Mouse (Mus musculus) urinary bladder, postnatal 0 days (tissue): Measurements from ENCODE around the gene Ms4a10. TPM values are rescaled to one million over a fixed set of nuclear protein-coding genes. Genes with fewer than 3 reads are reported as not detected.

ENCODE experiments used
- polyA plus RNA-seq: library from polyadenylated mRNA; unstranded; fragments of >200 nt; fragmentation: Nextera tagmentation; extraction: Ambion mirVana; gene quantifications from 2 replicates; pipeline ENCODE4 v1.2.1, GENCODE M21; 2015

The Ms4a10 gene
- 0.17 and 0.27 TPM in 2 replicates for polyA plus RNA-seq

DNA sequence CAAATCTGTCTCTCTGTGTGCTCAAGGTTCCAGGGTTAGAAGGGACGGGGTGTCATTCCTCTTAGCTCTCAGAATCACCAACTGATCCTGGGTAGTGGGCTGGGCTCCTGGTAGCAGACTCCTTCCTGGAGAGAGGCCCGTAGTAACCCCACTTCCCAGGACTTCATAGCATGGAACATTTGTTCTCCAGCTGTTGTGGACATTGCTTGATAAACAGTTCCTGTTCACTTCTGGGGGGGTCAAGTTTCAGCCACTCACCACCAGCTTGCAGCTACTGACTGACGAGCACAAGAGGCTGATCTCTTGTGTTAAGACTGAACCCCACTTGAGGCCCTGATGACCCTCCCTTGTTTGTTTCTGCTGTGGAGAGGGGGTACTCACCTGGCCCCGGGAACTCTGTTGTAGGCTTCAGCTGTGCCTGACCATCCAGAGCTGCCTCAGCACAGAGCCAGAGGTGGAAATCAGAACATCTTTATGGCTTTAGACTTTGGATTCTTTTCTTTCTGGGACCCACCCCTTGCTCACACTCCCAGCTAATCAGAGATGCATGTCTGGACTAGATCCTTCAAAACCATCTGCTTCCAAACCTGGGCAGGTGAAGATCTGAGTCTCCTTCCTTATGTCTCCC lies at the start of gene Ms4a10:
TSS of gene Ms4a10 (minus strand) at position 433 of the 628 bp plus-strand sequence.

DNA sequence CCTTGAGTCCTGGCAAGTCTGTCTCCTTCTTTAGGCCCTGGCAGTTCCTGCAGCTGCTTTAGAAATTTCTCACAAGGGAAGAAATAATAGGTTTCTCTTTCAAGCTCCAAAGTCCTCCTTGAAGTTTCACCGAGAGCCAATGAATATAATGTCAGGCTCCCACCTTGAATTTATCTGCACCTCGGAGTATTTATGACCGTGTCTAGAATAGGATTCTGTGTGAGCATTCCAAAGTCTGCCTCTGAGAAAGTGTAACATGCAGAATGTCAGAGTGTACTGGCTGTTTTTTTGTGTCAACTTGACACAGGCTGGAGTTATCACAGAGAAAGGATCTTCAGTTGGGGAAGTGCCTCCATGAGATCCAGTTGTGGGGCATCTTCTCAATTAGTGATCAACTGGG lies 43.4 kb upstream of the Ms4a10 start, which contains the start of gene Ms4a18:
TSS of gene Ms4a18 (minus strand) at position 141 of the 400 bp plus-strand sequence.

DNA sequence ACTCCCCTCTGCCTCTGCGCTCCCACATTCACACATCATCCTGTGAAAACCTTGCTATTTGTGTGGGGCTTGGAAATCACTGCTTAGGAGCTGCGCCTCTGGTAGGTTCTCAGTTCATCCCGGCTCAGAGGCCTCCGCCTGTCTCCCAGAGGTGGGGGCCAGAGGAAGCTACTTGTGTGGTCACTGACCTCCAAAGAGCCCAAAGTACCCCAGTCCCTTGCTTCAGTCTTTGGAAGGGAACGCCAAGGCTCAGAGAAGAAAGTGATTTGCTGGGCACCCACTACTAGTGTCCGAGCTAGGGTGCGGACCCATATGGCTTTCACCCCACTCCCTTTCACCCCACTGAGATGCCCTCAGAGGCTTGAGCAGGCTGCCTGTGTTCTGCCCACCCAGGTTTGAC lies 18.7 kb upstream of the Ms4a10 start, which contains the start of gene Ms4a15:
TSS of gene Ms4a15 (minus strand) at position 101 of the 400 bp plus-strand sequence.

DNA sequence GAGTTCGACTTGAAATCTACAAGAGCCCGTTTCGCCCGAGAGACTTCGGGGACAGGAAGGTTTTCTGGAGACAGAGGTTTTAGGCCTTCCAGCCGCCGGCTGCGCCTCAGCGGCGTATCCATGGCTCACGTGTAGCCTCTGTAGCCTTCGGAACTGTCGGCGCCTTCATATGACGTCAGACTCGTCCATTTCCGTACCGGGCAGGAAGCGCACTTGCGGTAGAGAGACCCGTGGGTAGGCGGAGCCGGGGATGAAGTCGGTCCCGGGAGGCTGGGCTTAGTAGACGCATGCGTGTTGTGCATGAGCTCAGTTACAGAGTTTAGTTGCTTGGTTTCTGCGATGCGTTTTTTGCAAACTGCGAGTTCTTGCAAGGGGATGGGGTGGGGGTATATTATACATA lies 25.4 kb downstream of the Ms4a10 start, which contains the start of gene Ccdc86:
TSS of gene Ccdc86 (minus strand) at position 155 of the 400 bp plus-strand sequence.

DNA sequence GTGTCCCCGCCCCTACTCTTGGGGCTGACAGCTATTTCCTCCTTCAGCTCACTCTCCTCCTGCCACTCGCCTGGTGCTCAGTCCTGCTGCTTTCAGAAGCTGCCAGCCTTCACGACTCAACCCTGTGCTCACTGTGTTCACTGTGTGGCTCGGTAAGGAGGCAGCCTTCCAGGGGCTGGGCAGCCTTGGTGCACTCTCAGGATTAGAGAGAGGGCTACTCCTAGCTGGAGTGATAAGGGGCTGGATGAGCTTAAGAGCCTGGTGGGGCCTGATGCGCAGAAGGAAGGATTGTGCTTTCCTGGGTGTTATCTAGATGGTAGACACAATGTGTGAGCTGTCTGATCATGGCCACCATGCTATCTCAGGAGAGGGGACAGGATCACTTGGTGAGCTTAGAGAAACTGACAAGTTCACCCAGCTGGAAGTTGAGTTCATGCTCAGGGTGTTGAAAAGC lies 37.3 kb downstream of the Ms4a10 start, which contains the start of gene Ptgdr2:
TSS of gene Ptgdr2 (plus strand) at position 51 of the 454 bp plus-strand sequence.

DNA sequence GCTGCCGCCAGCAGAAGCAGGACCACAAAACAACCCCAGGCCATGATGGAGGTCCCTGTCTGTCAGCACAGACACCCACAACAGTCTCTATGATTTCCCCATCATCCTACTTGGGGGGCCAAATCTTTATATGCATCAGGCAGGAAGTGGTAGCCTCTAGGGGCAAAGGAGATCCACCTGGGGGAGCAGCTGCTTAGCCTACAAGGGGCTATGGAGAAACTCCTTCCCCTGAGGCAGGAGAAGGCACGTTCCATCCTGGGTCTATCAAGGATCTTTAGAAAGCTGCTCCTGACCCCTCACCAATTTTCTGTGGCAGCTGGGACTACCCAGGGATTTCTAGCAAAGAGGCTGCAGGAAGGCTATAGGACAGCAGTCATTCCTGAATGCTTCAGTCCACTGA lies 53.9 kb downstream of the Ms4a10 start, which contains the start of gene Zp1:
TSS of gene Zp1 (minus strand) at position 101 of the 400 bp plus-strand sequence.

Other genes with a start within 250 kb of the Ms4a10 start
- not detected in 2 replicates for gene Cd5, start 235.7 kb downstream of the Ms4a10 start, polyA plus RNA-seq
- gene Cd6, start 144.6 kb downstream of the Ms4a10 start, polyA plus RNA-seq = not detected in 2 replicates
- 0.96 and 3.0 TPM in 2 replicates for gene Slc15a3, start 134.9 kb downstream of the Ms4a10 start, polyA plus RNA-seq
- 11.1 and 12.4 TPM in 2 replicates for gene Tmem132a, start 104.7 kb downstream of the Ms4a10 start, polyA plus RNA-seq
- 119 and 130 TPM in 2 replicates for gene Tmem109, start 92.7 kb downstream of the Ms4a10 start, polyA plus RNA-seq
- 17.2 and 19.5 TPM in 2 replicates for gene Prpf19, start 79.4 kb downstream of the Ms4a10 start, polyA plus RNA-seq
- gene Zp1, start 54.0 kb downstream of the Ms4a10 start, polyA plus RNA-seq = 0.24 and 0.46 TPM in 2 replicates
- 0.11 TPM in 1 of 2 replicates, not detected in the other for gene Ptgdr2, start 37.5 kb downstream of the Ms4a10 start, polyA plus RNA-seq
- 20.8 and 21.6 TPM in 2 replicates for gene Ccdc86, start 25.4 kb downstream of the Ms4a10 start, polyA plus RNA-seq
- gene Ms4a15, start 18.6 kb upstream of the Ms4a10 start, polyA plus RNA-seq = not detected in 2 replicates
- gene Ms4a18, start 43.4 kb upstream of the Ms4a10 start, polyA plus RNA-seq = not detected in 2 replicates
- gene Ms4a8a, start 106.4 kb upstream of the Ms4a10 start, polyA plus RNA-seq = 0.87 and 8.1 TPM in 2 replicates
- gene 1700017D01Rik, start 156.2 kb upstream of the Ms4a10 start, polyA plus RNA-seq = not detected in 2 replicates
- not detected in 2 replicates for gene 1700025F22Rik, start 190.7 kb upstream of the Ms4a10 start, polyA plus RNA-seq
- gene Ms4a13, start 222.1 kb upstream of the Ms4a10 start, polyA plus RNA-seq = not detected in 2 replicates